Mouse (Mus musculus) testis, adult 2 months (tissue): ENCODE results near the gene Epha8.

Experiments
- CTCF ChIP-seq: fragments of 200-500 bp; IDR thresholded peaks from 2 replicates; pipeline ENCODE4 v1.5.1; 2012; ENCODE audit warnings: low read depth, mild to moderate bottlenecking, inconsistent platforms, low read length, moderate library complexity; ENCODE audit not compliant: control insufficient read depth, insufficient read depth, insufficient replicate concordance
- POLR2A ChIP-seq: fragments of 200-500 bp; IDR thresholded peaks from 2 replicates; pipeline ENCODE4 v1.6.1; 2012; ENCODE audit warnings: low read depth, mild to moderate bottlenecking, inconsistent platforms, low read length, moderate library complexity; ENCODE audit not compliant: control insufficient read depth

DNA sequence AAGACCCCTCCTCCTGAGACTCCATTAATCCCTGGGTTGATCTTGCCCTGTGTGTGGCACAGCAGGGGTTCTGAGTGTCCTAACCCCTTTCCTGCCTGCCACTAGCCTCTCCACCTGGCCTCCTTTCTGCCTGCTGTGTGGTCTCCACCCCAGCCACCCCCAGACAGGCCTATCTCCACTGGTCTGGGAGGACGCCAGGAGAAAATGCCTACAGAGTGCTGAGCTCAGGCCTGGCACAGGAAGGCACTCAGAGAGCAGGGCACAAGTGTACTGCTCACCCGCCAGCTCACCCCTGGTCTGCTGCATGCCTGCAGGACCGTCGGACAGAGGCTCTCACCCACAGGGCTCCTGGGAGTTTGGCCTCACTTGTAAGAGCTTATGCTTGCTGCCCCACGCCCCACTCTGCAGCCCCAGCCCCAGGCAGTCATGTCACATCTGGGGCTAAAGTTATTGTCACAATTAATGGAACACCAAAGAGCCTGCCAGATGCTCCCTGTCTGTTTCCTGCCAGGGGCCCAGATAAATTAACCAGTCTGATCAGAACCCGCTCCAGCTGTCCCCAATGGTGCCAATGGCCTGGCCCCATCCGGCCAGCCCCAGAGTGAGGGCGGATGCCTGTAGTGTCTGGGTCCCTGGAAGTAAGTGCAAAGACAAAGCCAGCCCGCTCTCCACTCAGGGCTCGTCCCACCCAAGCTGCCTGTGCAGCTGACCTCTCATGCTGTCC, 7.2 kb downstream of the Epha8 start:
- TF ChIP-seq CTCF (no peak), POLR2A (no peak)
